Mouse (Mus musculus): Measurements from ENCODE around the gene Rgl2. TPM values are rescaled to one million over a fixed set of nuclear protein-coding genes. Genes with fewer than 3 reads are reported as not detected.
A peak's percentile ranks its signal among the peaks of the same experiment; 100 is the strongest.
"Not testable (repeated sequence)": the region's sequence is repeated elsewhere in the genome, so short reads cannot be mapped to it uniquely, and the experiment has no call there.

Rgl2 gene
- total RNA-seq, 2 experiments from 2014 or later: 27.3 to 28.5 TPM

DNA sequence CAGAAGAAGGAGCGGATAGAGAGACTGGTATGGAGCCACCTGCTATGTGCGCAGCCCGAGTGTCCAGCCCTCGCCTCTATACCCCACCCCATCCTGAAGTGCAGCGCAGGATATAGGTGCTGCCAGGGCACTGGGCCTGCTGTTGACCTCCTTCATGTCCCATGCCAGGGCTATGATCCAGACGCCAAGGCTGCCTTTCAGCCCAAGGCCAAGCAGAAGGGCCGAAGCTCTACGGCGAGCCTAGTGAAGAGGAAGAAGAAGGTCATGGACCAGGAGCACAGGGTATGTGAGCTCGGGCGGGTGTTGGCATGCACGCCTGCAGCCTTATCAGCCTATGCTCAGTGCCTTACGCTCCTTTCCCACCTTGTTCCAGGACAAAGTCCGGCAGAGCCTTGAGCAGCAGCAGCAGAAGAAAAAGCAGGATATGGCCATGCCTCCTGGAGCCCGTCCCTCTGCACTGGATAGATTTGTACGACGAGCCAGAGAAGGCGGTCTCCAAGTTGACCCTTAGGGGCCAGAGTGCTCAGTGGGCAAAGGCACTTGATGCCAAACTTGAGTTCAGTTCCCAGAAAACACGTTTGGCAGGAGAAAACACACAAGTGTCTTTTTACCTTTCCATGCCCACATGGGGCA is 19.7 kb downstream of the Rgl2 start:
- DNase-seq: no peak

DNA sequence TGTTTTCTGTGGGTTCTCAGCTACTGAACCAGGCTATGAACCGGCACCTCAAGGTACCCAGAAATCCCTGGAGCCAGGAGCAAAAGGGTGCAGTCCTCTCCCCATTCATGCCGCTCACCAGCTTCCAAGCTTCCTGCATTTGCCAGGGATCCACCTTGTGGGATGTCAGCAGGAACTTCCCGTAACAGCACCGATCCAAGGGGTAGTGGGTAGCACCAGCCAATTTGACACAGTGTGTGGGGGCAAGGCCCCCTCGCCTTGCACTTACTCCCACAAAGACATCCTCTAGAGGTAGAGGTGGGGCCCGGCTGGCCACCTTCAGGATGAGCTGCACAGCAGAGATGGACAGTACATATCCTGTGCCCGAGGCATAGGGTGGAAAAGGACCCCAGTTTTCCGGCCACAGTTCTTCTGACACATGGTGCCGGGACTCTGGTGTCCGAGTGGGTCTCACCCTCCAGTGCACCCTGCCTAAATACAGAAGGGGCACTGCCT is 20.8 kb downstream of the Rgl2 start:
- no peak for DNase-seq

DNA sequence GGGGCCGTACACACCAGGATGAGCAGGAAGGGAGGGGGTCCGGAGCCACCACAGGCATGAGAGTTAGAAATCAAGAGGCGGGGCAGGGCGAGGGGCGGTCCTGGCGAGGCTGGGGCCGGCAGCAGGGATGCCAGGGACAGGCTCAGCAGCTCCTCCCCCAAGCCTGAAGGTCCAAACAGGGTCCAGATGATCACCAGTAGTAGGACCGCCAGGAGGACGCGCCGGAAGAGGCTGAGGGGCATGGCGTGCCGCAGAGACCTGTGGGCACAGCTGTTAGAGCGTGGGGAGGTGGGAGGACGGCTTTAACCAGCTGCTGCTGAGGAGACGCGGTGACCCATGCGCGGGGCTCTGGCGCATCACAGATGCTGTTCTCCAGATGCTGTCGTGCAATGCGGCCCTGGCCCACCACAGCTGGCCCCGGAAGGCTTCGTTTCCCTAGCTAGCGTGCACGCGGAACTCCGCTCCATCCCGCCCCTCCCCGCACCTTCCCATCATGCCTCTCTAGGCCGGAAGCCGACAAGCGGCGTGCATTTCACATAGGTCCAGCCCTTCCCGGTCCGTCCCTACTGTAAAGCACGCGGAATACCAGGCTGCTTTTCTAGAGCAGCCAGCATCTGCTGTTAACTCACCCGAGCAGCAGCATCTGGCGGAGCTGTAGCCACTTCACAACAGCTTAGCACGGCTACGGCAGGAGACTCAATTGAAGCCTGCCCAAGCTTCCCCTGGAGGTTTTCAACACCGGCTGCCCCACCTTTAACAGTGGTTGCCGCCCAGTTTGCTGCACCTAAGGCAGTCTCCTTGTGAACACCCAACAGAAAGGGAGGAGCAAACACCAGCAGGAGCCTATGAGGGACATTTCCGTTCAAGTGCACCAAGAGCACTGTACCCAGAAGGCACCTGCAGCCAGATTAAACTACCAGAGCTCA is 21.9 kb downstream of the Rgl2 start, which contains the start of gene B3galt4:
Gene B3galt4 (minus strand): TSS at position 468 of the 926 bp plus-strand sequence.
- DNase-seq: peak; percentile 66

DNA sequence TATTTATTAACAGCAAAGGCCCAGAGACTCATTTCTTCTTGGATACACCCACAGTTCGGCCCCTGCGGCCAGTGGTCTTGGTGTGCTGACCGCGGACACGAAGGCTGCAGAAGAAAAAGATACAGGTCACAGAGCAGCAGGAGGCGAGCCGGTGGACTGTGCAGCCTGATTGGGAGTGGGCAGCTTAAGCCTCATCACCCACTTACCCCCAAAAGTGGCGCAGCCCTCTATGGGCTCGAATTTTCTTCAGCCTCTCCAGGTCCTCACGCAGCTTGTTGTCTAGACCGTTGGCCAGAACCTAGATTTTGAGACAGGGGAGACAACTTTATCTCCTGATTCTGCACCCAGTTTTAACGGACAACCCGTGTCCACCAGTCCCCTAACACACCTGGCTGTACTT is 22.7 kb downstream of the Rgl2 start:
- not testable (repeated sequence) for DNase-seq

DNA sequence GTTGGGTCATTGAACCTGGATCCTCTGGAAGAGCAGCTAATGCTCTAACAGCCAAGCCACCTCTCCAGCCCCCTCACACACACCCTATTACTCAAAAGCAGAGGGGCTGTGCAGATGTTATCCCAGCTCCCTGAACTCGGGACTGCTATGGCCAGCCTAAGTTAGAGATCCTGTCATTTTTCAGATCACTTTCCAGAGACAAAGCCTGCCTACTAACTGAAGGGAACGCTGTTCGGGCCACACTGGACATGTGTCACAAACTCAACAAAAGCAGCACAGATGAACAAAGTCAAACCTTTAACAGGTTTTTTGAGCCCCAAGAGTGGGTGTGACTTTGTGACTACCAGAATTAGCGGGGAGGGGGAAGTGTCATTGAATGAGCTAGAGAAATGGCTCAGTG is 23.5 kb downstream of the Rgl2 start:
- DNase-seq: no peak

DNA sequence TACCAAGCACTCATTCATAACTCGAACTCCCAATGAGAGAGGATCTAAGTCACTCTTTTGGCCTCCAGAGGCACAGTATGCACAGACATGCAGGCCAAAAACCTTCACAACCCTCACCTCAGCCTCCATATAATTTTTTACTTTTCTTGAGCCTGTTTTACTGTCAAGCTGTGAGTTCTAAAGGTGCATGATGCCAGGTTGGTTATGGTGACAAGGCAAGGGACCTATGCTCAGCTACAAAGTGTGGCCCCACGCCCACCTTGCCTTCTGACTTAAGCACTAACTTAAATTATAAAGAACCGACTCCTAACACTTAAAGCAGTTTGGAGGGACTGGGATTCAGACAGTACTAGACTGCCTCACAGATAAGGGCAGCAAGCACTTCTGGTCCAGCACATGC is 24.0 kb downstream of the Rgl2 start:
- no peak for DNase-seq

DNA sequence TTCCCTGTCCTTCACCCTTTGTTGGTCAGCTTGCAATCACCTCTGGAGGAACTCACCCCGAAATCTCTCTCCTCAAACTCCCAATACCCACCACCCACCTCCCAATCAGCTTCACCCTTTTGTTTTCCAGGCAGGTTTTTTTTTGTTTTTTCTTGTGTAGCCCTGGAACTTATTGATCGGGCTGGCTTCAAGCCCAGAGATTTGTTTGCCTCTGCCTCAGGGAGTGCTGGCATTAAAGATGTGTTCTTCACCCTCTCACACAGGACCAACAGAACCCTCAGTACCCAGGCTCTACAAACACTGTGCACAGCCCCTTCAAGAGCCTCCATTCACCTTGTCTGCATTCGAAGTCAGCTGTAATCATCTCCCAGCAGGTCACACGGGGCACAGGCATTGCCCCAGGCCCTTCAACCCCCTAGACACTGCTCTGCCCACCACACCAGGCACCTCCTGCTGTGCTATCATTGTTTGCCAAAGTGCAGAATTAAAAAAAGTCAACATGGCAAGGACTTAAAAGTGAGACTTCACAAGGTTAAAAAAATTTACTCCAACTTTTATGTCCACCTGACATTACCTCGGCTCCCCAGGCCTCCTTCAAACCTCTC is 24.7 kb downstream of the Rgl2 start:
- no peak for DNase-seq

DNA sequence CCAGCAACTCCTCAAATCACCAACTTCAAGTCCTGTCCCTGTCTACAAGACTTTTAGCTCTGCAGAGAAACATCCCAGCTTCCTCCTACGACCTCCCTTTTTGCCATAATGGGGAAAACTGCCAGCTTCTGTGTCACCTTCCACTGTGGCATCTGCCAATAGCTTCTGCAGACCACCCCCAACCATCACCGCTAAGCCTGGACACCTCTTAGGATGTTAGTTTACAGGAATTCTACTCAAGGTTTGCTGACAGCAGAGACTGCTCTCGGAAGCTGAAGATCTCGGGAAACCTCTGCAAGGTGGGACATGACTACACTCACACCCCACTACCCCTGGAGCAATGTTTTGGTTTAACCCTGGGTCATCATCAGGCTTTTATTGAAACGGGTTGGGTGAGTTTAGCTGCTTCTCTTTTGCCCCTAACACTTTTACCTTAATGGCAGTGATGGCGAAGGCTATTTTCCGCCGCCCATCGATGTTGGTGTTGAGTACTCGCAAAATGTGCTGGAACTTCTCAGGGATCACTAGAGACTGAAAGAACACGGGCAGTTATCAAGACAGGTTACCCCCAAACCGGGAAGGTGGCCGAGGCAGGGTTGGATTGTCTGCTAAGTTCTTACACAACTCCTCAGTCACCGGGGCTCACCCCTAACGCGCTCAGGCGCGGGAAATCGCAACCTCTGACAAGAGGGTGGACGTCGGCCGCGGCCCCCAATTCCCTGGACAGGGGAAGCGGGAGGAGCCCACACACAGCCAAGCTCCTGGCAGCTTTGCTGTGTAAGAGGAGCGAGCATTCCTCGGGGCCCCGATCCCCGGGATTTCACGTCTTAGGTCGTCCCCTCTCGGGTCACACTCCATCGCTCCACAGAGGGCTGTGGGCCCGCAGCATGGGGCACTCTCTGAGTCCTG is 25.6 kb downstream of the Rgl2 start:
- no peak for DNase-seq

DNA sequence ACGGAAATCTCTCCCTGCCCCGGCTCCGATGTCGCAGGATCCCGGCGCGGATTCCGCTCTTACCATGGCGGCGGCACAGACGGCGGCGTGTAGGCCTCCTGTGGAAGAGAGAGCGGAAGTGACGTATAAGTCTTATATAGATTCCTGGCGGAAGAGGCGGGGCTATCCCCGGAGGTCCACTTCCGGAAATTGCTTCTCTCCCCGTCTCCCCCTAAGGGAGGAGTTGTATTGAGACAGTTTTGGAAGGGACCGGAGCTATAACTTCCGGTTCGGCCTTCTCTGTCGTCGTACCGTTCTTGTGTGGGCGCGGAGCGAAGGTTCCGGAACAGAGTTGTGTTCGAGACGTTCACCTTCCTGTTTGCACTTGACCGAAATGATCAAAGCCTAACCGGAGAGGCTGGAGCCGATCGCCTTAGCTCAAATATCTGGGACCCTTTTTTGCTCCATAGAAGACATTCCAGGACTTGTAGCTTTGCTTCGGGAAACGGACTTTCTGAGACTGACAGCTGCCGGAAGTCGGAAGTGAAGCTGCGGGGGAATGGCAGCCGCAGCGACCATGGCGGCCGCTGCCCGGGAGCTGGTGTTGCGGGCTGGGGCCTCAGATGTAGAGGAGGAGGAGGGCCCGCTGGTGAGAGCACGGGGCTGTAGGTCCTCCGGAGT is 26.3 kb downstream of the Rgl2 start, which contains the start of the genes Vps52 and Rps18:
Gene Vps52 (plus strand): TSS at position 258 of the 660 bp plus-strand sequence.
Gene Rps18 (minus strand): TSS at position 447 of the 660 bp plus-strand sequence.
- peak; percentile 95 for DNase-seq

DNA sequence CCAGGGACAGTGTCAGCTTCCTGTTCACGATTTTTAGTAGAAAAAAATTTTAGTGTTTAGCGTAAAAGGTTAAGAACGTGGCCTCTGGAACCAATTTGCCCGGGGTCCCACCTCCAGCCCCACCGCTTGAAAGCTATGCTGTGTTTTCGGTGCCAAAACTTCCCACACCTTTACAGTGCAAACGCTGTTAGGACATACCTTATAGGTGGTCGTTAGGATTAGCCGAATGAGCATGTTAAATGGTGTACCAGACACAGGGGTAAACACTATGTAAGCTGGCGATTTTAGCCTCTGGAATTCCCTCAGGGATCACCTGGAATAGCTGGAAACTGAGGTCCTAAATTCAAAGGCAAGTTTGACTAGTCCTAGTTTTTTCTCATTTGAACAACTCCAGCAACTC is 27.0 kb downstream of the Rgl2 start:
- no peak for DNase-seq

DNA sequence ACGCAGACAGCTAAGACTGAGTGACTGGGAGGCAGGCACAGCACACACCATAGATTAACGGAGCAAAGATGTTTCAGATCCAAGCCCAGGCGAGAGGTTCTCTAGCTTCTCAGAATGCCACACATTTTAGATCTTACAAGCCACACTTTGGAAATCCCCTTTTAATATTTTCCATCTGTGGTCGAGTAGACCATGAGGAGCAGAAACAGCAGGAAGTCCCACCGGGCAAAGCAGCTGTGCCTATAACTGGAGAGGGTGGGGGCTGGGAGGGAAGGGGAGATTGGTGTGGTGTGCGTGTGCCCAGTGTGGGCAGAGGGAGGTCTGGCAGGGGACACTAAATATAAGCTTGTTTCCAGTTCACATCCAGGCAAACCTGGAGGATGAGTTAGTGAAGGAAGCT is 28.1 kb downstream of the Rgl2 start:
- no peak for DNase-seq

DNA sequence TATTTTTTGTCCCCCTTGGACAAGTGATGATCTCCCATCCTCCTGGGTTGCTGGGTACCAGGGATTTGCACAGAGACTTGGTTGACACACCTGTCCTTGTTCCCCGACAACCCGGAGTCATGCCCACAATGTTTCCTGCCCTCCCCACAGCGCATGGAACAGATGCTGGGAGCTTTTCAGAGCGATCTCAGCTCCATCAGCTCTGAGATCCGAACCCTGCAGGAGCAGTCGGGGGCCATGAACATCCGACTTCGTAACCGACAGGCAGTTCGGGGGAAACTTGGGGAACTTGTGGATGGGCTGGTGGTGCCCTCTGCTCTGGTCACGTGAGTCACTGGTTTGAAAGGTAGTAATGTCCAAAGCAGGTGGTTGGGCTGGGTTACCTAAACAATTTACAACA is 29.1 kb downstream of the Rgl2 start:
- no peak for DNase-seq

DNA sequence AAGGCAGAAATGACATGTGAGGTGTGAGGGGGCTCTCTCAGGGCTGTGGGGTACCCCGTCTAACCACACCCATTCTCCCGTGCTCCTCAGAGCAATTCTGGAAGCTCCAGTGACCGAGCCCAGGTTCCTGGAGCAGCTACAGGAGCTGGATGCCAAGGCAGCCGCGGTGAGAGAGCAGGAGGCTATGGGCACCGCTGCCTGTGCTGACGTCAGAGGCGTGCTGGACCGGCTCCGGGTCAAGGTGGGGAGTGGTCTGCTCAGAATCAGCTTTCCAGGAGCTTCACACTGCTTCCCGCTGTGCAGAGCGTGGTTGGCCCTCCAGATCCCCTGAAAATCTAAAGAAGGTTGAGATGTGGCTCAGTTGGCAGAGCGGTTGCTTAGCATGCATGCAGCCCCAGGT is 29.8 kb downstream of the Rgl2 start:
- no peak for DNase-seq

DNA sequence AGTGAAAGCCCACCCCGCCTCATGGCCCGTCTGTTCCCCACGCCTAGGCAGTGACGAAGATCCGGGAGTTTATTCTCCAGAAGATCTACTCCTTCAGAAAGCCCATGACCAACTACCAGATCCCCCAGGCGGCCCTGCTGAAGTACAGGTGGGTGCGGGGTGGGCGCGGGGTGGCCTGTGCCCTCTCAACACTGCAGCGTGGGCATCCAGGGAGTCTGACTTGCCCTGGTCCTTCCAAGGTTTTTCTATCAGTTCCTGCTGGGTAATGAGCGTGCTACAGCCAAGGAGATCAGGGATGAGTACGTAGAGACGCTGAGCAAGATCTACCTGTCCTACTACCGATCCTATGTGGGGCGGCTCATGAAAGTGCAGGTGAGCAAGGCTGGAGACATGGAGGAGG is 30.6 kb downstream of the Rgl2 start:
- no peak for DNase-seq

DNA sequence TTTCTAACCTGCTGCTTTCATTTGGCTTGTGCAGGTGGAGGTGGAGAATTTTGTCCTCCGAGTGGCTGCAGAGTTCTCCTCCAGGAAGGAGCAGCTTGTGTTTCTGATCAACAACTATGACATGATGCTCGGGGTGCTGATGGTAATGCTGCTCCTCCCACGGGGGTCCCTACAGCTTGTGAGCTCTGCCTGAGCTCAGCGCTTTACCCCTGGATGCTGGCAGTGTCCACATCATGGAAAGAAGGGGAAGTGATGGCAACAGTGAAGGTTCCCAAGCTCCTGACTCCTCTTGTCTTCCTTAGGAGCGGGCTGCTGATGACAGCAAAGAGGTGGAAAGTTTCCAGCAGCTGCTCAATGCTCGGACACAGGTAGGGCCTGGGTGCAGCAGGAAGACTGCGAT is 33.5 kb downstream of the Rgl2 start:
- no peak for DNase-seq

DNA sequence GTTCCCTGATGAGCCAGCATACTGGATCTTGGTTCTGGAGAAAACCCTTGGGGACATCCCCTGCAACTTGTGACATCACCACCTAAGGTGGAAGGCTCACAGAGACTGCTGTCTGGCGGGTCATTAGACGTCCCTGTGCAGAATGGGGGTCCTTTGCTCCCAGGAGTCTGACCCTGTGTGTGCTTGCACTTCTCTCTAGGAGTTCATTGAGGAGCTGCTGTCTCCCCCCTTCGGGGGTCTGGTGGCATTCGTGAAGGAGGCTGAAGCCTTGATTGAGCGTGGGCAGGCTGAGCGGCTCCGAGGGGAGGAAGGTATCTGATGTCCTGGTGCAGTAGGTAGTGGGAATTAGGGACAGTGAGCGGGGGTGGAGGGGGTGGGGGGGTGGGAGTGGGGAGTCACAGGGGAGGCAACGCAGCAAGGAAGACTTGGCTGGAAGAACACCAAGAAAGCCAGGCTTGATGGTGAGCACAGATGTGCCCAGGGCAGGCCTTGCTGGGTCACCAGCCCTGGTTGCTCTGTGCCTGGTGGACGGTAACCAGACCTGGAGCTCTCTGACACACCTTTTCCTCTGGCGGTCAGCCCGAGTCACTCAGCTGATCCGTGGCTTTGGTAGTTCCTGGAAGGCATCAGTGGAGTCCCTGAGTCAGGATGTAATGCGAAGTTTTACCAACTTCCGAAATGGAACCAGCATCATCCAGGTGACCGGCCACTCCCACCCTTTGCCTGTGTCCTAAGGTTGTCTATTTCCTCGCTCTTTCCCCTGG is 35.9 kb downstream of the Rgl2 start:
- DNase-seq: no peak

DNA sequence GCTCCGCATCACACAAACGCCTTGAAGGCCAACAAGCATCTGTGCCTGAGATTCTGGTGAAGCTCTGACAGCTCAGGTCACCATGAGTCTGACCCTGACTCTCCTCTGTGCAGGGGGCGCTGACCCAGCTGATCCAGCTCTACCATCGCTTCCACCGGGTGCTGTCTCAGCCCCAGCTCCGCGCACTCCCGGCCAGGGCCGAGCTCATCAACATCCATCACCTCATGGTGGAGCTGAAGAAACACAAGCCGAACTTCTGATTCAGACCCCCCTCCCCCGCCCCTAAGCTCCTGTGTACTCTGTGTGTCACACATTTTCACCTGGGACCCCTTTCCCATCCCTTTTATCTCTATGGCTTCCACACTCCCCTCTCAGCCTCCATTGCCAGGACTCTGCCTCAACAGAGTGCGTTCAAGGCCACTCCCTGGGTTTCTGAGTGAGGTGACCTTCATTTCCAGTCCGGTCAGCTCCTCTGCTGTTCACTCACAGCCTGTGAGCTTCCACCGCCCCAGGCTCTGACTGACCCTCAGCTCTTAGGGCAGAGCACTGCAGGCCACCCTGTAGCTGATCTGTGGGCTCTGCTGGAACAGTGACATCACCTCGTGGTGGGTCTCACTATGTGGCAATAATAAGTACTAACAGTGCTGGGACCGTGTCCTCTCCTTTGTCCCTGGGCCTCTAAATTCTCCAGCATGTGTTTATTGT is 36.7 kb downstream of the Rgl2 start:
- no peak for DNase-seq

DNA sequence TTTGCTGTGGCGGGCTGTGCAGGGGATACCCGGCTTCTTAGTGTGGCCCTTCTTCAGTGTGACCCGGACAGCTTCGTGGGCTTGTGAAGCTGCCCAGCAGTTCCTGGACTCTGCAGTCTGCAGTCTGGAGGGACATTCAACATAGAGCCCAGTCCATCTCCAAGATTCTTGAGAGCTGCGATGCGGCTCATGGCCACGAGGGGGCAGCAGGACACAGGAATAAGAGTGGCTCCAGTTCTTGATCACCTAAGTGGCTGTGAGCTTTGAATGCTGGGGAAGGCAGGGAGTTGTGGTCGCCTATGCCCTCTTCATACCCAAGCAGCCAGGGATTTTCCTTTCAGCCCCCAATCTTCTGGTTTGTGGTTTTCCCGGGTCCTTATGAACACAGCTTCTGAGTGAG is 39.1 kb downstream of the Rgl2 start:
- DNase-seq: no peak

DNA sequence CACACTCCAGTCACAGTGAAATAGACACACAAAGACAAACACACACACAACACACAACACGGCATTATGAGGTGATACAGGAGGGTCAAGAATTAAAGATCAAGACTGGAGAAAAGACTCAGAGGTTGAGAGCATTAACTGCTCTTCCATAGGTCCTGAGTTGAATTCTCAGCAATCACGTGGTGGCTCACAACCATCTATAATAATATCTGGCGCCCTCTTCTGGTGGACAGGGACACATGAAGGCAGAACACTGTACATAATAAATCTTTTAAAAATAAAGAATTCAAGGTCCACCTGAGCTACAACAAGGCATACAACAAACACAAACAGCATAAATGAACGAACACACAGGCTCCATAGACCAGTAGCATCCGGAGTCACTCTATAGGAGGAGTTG is 39.6 kb downstream of the Rgl2 start:
- no peak for DNase-seq

DNA sequence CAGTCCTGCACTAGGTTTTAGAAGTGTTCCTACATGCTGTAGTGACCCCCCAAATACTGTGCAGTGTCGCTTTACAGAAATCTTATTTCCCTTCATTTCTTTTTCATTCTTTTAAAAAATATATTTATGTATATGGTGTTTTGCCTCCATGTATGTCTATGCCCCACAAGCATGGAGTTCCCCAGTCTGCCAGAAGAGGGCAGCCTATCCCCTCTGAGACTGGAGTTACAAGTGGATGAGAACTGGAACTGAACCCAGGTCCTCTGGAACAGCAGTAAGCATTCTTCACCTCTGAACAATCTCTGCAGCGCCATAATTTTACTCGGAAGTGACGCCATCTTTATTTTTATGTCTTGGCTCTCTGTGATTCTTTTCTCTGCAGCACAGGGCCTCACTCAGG is 40.1 kb downstream of the Rgl2 start:
- no peak for DNase-seq
